Mouse (Mus musculus): Measurements from ENCODE around the gene Kcna10.

Gene Kcna10

DNA sequence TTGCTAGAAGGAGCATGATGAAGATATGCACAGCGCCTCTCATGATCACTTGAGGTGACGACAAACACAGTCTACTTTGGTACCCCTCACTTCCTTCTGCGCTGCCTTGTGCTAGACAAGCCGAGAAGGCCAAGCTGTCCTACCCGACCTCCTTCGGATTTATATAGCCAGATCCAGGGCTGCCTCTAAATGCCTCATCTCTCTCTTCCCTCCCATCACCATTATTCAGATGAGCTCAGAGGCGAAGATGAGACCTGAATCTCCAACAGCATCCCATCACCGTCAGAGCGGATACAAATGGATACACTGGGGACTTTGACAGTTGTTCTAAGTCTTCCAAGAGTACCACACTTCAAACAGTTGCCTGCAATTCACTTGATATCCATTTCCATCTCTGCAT, 56.8 kb downstream of the Kcna10 start, which contains the start of gene Prok1:
Gene Prok1 (minus strand): TSS at position 101 of the 400 bp plus-strand sequence.
- DNase-seq (ENCODE audit: low spot score in 2 of 2): no peak

DNA sequence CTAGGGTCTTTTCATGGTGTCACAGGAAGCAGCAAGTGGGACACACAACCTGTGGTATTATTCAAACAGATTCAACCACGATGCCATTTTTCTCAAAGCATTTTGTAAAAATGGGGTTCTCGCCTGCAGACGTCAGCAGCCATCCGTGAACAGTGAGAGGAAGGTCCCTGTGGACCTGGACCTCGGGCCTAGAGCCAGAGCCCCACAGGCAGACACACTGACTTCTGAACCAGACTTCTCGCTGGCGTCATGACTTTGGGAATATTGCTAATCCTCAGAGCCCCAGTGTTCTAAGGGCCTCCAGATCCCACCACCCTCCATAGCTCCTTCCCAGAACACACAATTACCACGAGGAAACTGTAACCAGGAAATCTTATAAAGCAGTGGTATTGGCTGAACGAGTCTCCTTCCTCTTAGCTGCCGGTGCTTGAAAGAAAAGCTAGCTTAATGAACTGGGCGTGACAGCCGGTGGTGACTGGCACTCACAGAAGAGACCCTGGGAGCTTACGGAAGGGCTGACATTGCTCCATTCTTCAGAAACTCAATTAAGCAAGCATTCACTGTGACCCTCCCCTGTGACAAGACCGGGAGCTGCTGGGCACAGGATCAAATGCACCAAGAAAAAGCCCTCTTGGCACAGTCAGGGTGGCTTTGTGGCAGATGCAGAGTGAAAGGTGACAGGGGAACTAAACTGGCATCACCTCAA, 58.7 kb downstream of the Kcna10 start:
- DNase-seq (ENCODE audit: low spot score in 2 of 2): no peak

All from right cerebral cortex, adult 2 months (tissue).